1 mouse cellular context compared by ENCODE assay signal in the genomic region with DNA sequence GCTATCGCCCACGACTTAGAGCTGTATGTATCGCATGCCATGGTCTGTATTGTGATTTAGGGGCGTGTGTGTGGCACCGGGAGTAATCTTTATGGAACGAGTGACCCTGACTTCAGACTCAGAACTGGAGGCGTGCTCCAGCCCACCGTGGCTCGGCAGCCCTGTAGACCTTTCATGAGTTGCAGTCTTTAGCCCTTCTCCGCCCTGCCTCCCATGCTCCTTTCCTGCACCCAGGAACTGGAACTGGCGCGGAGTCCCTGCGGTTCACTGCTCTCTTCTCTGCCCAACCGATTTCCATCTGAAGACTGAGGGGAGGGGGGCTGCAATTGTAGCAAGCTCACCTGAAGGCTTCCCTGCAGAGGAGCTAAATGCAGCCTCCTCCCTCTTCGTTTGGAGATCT.
TF ChIP-seq lines count a peak whose summit lies in the region.

No protein-coding gene starts in this region.

TF ChIP-seq in myocyte, 11 proteins besides CTCF, POLR2A, EP300 and RAD21 (continued from another document):
- TF ChIP-seq TCF12 (IDR thresholded peaks at IDR 0.05; ENCODE audit: insufficient read depth, poor library complexity, severe bottlenecking) (no peak), SRF (IDR thresholded peaks at IDR 0.05; ENCODE audit: control insufficient read depth, insufficient read length, low read depth) (no peak)
